Mouse (Mus musculus) liver, adult 2 months (tissue): ENCODE results near the gene Psen2.

ENCODE experiments used
- CTCF ChIP-seq: fragments of 200-500 bp; IDR thresholded peaks from 2 replicates; pipeline ENCODE4 v1.5.1; 2011; ENCODE audit warnings: low read depth, low read length, control low read depth
- POLR2A ChIP-seq: fragments of 200-500 bp; IDR thresholded peaks from 2 replicates; pipeline ENCODE4 v1.6.1; 2011; ENCODE audit warnings: low read length, control low read depth; ENCODE audit not compliant: insufficient read depth; ENCODE audit errors: extremely low read depth

DNA sequence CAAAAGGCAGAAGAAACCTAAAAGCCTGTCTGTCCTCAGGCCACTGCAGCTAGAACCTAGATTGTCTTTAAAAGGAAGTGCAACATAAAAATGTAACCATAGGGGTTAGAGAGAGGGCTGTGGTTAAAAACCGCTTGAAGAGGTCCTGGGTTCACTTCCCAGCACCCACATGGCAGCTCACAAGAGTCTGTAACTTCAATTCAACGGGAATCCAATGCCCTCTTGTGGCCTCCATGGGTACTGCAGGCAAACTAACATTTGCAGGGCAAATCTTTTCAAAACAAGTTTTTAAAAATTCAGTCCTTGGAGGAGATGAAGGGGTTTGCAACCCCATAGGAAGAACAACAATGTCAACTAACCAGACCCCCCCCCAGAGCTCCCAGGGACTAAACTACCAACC is 32.7 kb downstream of the Psen2 start:
- TF ChIP-seq POLR2A (no peak), CTCF (peak; percentile 48)
